Mouse (Mus musculus): ENCODE results near the gene Cks1b. TPM values are rescaled to one million over a fixed set of nuclear protein-coding genes. Genes with fewer than 3 reads are reported as not detected.
"Not testable (repeated sequence)": the region's sequence is repeated elsewhere in the genome, so short reads cannot be mapped to it uniquely, and the experiment has no call there.

Cks1b gene
- total and polyA plus RNA-seq, 3 experiments: 173 to 270 (median 268) TPM

- TF ChIP-seq RAD21 (IDR thresholded peaks at IDR 0.05; ENCODE audit: low read depth, low read length): no peak
- TF ChIP-seq USF2 (conservative IDR thresholded peaks at IDR 0.05; ENCODE audit: low read depth, low read length): no peak
- TF ChIP-seq MAZ (IDR thresholded peaks at IDR 0.05; ENCODE audit: low read depth, low read length): peak; percentile 79; the same call in 1 of the 2 replicates
- peak; percentile 88 for TF ChIP-seq ELF1 (IDR thresholded peaks at IDR 0.05; ENCODE audit: low read depth, low read length)
- 0 out of 2 replicates have a peak, but pooled peaks have one; percentile 42 for TF ChIP-seq MAX (IDR thresholded peaks at IDR 0.05; ENCODE audit: low read length)
- no peak; the same call in 1 of the 2 replicates for TF ChIP-seq SMC3 (IDR thresholded peaks at IDR 0.05; ENCODE audit: low read depth, low read length)
- TF ChIP-seq MXI1 (IDR thresholded peaks at IDR 0.05; ENCODE audit: low read depth, low read length): no peak; the same call in none of the 2 replicates
- no peak for TF ChIP-seq JUN (IDR thresholded peaks at IDR 0.05; ENCODE audit: insufficient read depth, low read depth, low read length)
- TF ChIP-seq ZMIZ1 (IDR thresholded peaks at IDR 0.05; ENCODE audit: low read depth, low read length): no peak; the same call in 1 of the 2 replicates
- no peak for TF ChIP-seq ZNF384 (IDR thresholded peaks at IDR 0.05; ENCODE audit: low read depth, low read length)
- TF ChIP-seq USF1 (IDR thresholded peaks at IDR 0.05; ENCODE audit: low read depth, low read length): no peak
- peak; percentile 67; the same call in 1 of the 2 replicates for TF ChIP-seq SIN3A (IDR thresholded peaks at IDR 0.05; ENCODE audit: low read length)
- TF ChIP-seq UBTF (IDR thresholded peaks at IDR 0.05; ENCODE audit: low read depth, low read length): no peak
- no peak for TF ChIP-seq MAFK (IDR thresholded peaks at IDR 0.05; ENCODE audit: insufficient replicate concordance, low read length)
- 0 out of 2 replicates have a peak, but pooled peaks have one; percentile 58 for TF ChIP-seq TCF12 (IDR thresholded peaks at IDR 0.05; ENCODE audit: low read depth, low read length)
Measured at GRCm38 (mm10) chr3:89430171-89431159, 12.3 kb upstream of the Cks1b start, which contains the start of gene Pygo2 (continued).

- in situ Hi-C loops (cut with MboI; ENCODE audit: low pct_ligation_motif_present, low pct_unique_long_range_greater_than_20kb, low sequenced_read_pairs): not testable (repeated sequence)
Measured at GRCm38 (mm10) chr3:89429021-89429420, 10.8 kb upstream of the Cks1b start.

GRCm38 (mm10) chr3:89425876-89426275, 7.7 kb upstream of the Cks1b start:
- H3K4me1 ChIP-seq (ENCODE audit: control insufficient read depth in 1 of 2, insufficient read depth in 2 of 2): peaks cover 11 to 30% of the 10 kb centered on the region in 2 experiments
- TF ChIP-seq CHD2 (IDR thresholded peaks at IDR 0.05; ENCODE audit: low read length): no peak
- no peak for TF ChIP-seq TCF12 (IDR thresholded peaks at IDR 0.05; ENCODE audit: low read depth, low read length)
- no peak for TF ChIP-seq GABPA (IDR thresholded peaks at IDR 0.05; ENCODE audit: insufficient replicate concordance, low read depth, low read length)
- no peak for TF ChIP-seq NELFE (IDR thresholded peaks at IDR 0.05; ENCODE audit: low read depth, low read length)
- TF ChIP-seq ZMIZ1 (IDR thresholded peaks at IDR 0.05; ENCODE audit: low read depth, low read length): no peak
- no peak for TF ChIP-seq CTCF (conservative IDR thresholded peaks at IDR 0.05 in 1 of 2, IDR thresholded peaks at IDR 0.05 in 1 of 2; ENCODE audit: low read depth in 2 of 2, low read length in 2 of 2)
- TF ChIP-seq USF2 (conservative IDR thresholded peaks at IDR 0.05; ENCODE audit: low read depth, low read length): no peak
- no peak for TF ChIP-seq BHLHE40 (IDR thresholded peaks at IDR 0.05; ENCODE audit: low read depth, low read length)
- no peak for TF ChIP-seq USF1 (IDR thresholded peaks at IDR 0.05; ENCODE audit: low read depth, low read length)
- no peak for TF ChIP-seq ETS1 (conservative IDR thresholded peaks at IDR 0.05; ENCODE audit: low read depth, low read length)
- TF ChIP-seq MXI1 (IDR thresholded peaks at IDR 0.05; ENCODE audit: low read depth, low read length): no peak
- TF ChIP-seq SMC3 (IDR thresholded peaks at IDR 0.05; ENCODE audit: low read depth, low read length): no peak
- no peak for TF ChIP-seq ELF1 (IDR thresholded peaks at IDR 0.05; ENCODE audit: low read depth, low read length)
- TF ChIP-seq RAD21 (IDR thresholded peaks at IDR 0.05; ENCODE audit: low read depth, low read length): no peak
- TF ChIP-seq ZKSCAN1 (IDR thresholded peaks at IDR 0.05; ENCODE audit: borderline replicate concordance, low read depth, low read length): no peak
- no peak for TF ChIP-seq RCOR1 (conservative IDR thresholded peaks at IDR 0.05; ENCODE audit: low read depth, low read length)
- no peak for TF ChIP-seq MAZ (IDR thresholded peaks at IDR 0.05; ENCODE audit: low read depth, low read length)
- no peak for TF ChIP-seq TBP (conservative IDR thresholded peaks at IDR 0.05; ENCODE audit: low read depth, low read length)
- dilution Hi-C loops (cut with MboI; ENCODE audit: extremely low pct_ligation_motif_present, extremely low pct_unique_long_range_greater_than_20kb, low sequenced_read_pairs): no loop called here
- H3K9me3 ChIP-seq (replicated peaks; ENCODE audit: low read length): no peaks in the 10 kb centered on the region
- no peak overlapping the region for H3K4me2 ChIP-seq (ENCODE audit: insufficient read depth, low read depth, poor library complexity, severe bottlenecking)
- in situ Hi-C loops (cut with MboI; ENCODE audit: low pct_ligation_motif_present, low pct_unique_long_range_greater_than_20kb, low sequenced_read_pairs): no loop called here
- H3K36me3 ChIP-seq (replicated peaks in 1 of 2; ENCODE audit: control insufficient read depth in 1 of 2, insufficient read depth in 1 of 2, low read length in 1 of 2): peaks cover 48 to 69% of the 10 kb centered on the region in 2 experiments
- no peak overlapping the region for H3K27ac ChIP-seq (ENCODE audit: insufficient read depth, low read depth)
- H3K9ac ChIP-seq (ENCODE audit: insufficient read depth, low read depth): no peak overlapping the region
- H3K4me3 ChIP-seq (replicated peaks in 1 of 3; ENCODE audit: low read depth in 2 of 3, low read length in 2 of 3, poor library complexity in 1 of 3): no peak overlapping the region
- peaks cover 14% of the 10 kb centered on the region for H3K79me2 ChIP-seq (replicated peaks; ENCODE audit: control insufficient read depth, extremely low read depth, insufficient read depth, poor library complexity, severe bottlenecking)
- DNase-seq (ENCODE audit: extremely low read depth): no peak
- H3K27me3 ChIP-seq (replicated peaks): no peaks in the 10 kb centered on the region

More at GRCm38 (mm10) chr3:89429021-89429420, 10.8 kb upstream of the Cks1b start:
- H3K9me3 ChIP-seq (replicated peaks; ENCODE audit: low read length); H3K27ac ChIP-seq (ENCODE audit: insufficient read depth, low read depth); H3K4me3 ChIP-seq (replicated peaks in 1 of 3; ENCODE audit: low read depth in 2 of 3, low read length in 2 of 3, poor library complexity in 1 of 3); H3K4me2 ChIP-seq (ENCODE audit: insufficient read depth, low read depth, poor library complexity, severe bottlenecking); DNase-seq (ENCODE audit: extremely low read depth); H3K9ac ChIP-seq (ENCODE audit: insufficient read depth, low read depth); dilution Hi-C loops (cut with MboI; ENCODE audit: extremely low pct_ligation_motif_present, extremely low pct_unique_long_range_greater_than_20kb, low sequenced_read_pairs); H3K27me3 ChIP-seq (replicated peaks): not testable (repeated sequence)
- Histone ChIP-seq H3K79me2 (replicated peaks; ENCODE audit: control insufficient read depth, extremely low read depth, insufficient read depth, poor library complexity, severe bottlenecking) (peaks cover 19% of the 10 kb centered on the region), H3K4me1 (ENCODE audit: control insufficient read depth in 1 of 2, insufficient read depth in 2 of 2) (peaks cover 0 to 20% of the 10 kb centered on the region in 2 experiments; a peak in 2 of 4 replicates), H3K36me3 (replicated peaks in 1 of 2; ENCODE audit: control insufficient read depth in 1 of 2, insufficient read depth in 1 of 2, low read length in 1 of 2) (peaks cover 48 to 65% of the 10 kb centered on the region in 2 experiments)

Data from CH12.LX (cell line).